Mouse (Mus musculus) forebrain, embryonic 13.5 days (tissue): ENCODE data around the gene Gpr137. TPM values are rescaled to one million over a fixed set of nuclear protein-coding genes. Genes with fewer than 3 reads are reported as not detected.

ENCODE experiments used
- ATAC-seq: fragments of 200-750 bp; cut with Nextera tagmentation; 2 replicates; pipeline ENCODE4 v1.8.0; 2017
- H3K27ac ChIP-seq: fragments of 300-500 bp; sonication (generic); 2 replicates; pipeline ENCODE4 v1.5.1; 2015; ENCODE audit warnings: inconsistent platforms, mild to moderate bottlenecking, moderate library complexity
- H3K27me3 ChIP-seq: fragments of 300-500 bp; sonication (generic); 2 replicates; pipeline ENCODE4 v1.6.1; 2015; ENCODE audit warnings: mild to moderate bottlenecking, inconsistent platforms
- H3K36me3 ChIP-seq: fragments of 300-500 bp; sonication (generic); 2 replicates; pipeline ENCODE4 v1.6.1; 2015; ENCODE audit warnings: mild to moderate bottlenecking, inconsistent platforms; ENCODE audit not compliant: poor library complexity, severe bottlenecking
- H3K4me1 ChIP-seq: fragments of 300-500 bp; sonication (generic); 2 replicates; pipeline ENCODE4 v1.6.1; 2015; ENCODE audit warnings: inconsistent platforms
- H3K4me2 ChIP-seq: fragments of 300-500 bp; sonication (generic); 2 replicates; pipeline ENCODE4 v1.6.1; 2015; ENCODE audit warnings: inconsistent platforms, mild to moderate bottlenecking, moderate library complexity
- H3K4me3 ChIP-seq: fragments of 300-500 bp; sonication (generic); 2 replicates; pipeline ENCODE4 v1.5.1; 2015; ENCODE audit warnings: mild to moderate bottlenecking, inconsistent platforms
- H3K9ac ChIP-seq: fragments of 300-500 bp; sonication (generic); 2 replicates; pipeline ENCODE4 v1.6.1; 2015; ENCODE audit warnings: mild to moderate bottlenecking, inconsistent platforms
- H3K9me3 ChIP-seq: fragments of 300-500 bp; sonication (generic); replicated peaks from 2 replicates; pipeline ENCODE4 v1.6.1; 2016; ENCODE audit warnings: inconsistent platforms
- WGBS: fragments of 180-500 bp; shearing (Covaris S2); methylation state at CpG from one replicate; pipeline ENCODE4 v1.1.7; 2015; 5-methylcytosine and 5-hydroxymethylcytosine counted together
- polyA plus RNA-seq: library from polyadenylated mRNA; unstranded; fragments of >200 nt; fragmentation: Nextera tagmentation; extraction: Ambion mirVana; gene quantifications from 2 replicates; pipeline ENCODE4 v1.2.1, GENCODE M21; 2015

Gene Gpr137
- polyA plus RNA-seq, 1 experiment from 2014 or later = 32.4 TPM

DNA sequence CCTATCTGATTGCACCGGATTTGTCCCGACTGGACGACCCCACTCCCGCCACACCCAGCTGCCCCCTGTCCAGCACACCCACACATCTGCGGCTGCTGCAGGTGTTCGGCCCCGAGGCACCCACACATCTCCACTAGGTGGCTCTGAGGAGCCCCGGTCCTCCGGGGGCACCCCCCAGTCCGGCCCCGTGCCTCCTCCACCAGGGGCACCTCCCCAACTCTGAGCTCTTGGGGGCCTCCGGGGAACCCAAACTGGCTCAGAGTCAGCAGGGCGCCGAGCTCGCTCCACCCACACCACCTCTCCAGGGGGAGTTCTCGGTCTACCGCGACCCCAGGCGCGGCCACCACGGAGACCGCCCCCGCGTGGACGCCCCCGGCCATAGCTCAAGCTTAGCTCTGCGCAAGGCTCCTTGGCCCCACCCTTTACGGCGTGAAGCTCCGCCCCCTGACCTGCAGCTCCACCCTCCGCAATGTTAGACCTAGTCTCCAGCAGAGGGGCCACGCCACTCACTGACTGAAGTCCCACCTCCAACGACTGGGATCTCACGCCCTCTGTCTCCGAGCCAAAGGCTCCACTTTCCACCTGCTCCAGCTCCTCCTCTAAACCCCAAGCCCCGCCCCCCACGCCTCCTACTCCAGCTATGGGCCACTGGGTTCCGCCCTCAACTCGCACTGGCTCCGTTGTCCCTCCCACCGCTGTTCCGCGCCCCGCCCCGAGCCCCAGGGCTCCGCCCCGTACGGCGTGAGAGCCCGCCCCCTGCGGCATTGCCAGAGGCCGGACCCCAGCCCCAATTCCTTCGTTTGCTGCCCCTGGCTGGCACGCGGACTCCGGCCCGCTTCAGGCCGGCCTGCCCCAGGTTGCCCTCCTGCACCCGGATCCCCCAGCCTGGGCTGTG, 37.5 kb upstream of the Gpr137 start:
- Histone ChIP-seq H3K27me3 (no peaks in the 10 kb centered on the region), H3K9ac (peak overlapping the region; percentile 73), H3K4me1 (peaks cover 43% of the 10 kb centered on the region), H3K9me3 (no peaks in the 10 kb centered on the region), H3K36me3 (peaks cover 34% of the 10 kb centered on the region), H3K4me3 (peak overlapping the region; percentile 52), H3K4me2 (peak overlapping the region; percentile 91), H3K27ac (peak overlapping the region; percentile 86)
- ATAC-seq = peak; percentile 85
- WGBS = under 1% methylated on average over 56 of the region's 59 CpGs

DNA sequence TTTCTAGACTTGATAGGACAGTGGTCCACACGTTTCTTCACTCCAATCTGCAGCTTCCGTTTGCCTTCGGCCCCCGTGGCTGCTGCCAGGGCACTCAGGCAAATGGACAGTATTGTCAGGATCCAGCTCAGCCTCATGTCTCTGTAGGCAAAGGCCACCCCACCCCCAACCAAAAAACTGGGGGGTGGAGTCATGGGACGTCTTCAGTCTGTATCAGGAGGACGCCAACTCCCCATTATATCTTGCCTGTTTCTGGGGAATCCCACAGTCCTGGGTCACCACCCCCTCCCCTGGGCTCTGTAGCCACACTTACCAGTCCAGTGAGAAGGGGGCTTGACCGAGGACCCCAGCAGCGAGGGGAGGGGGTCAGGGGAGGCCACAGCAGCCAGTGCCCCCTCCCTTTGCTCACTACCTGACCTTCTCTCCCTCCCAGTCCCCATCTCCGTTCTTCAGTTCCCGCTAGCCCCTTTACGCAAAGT, 36.8 kb upstream of the Gpr137 start:
- Histone ChIP-seq H3K4me2 (peak overlapping the region; percentile 91), H3K9me3 (no peaks in the 10 kb centered on the region), H3K36me3 (peaks cover 32% of the 10 kb centered on the region), H3K9ac (peak overlapping the region; percentile 73), H3K4me1 (peaks cover 44% of the 10 kb centered on the region), H3K27ac (peak overlapping the region; percentile 86), H3K4me3 (peak overlapping the region; percentile 52), H3K27me3 (no peaks in the 10 kb centered on the region)
- no peak for ATAC-seq
- 10% methylated on average over 11 of the region's 11 CpGs for WGBS

DNA sequence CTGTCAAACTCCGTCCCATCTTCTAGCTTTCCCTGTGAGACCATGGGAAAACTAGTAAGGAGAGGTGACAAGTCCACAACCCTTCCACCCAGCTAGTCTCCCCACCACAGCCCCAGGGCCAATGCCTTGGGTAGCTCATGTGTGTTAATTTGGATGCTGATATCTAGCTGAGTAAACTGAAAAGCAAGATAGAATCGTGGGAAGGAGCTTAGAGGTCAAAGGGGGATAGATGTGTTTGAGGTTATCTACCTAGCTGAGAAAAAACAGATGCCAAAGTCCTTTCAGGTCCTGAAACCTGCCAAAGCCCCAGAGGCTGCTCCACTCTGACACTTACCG, 36.3 kb upstream of the Gpr137 start:
- Histone ChIP-seq H3K27ac (peak overlapping the region; percentile 86), H3K4me3 (peak overlapping the region; percentile 52), H3K4me2 (peak overlapping the region; percentile 91), H3K9me3 (no peaks in the 10 kb centered on the region), H3K36me3 (peaks cover 32% of the 10 kb centered on the region), H3K9ac (peak overlapping the region; percentile 73; the same call in 1 of the 2 replicates), H3K4me1 (peaks cover 48% of the 10 kb centered on the region), H3K27me3 (no peaks in the 10 kb centered on the region)
- no peak for ATAC-seq
- 54% methylated on average over 3 of the region's 3 CpGs for WGBS

DNA sequence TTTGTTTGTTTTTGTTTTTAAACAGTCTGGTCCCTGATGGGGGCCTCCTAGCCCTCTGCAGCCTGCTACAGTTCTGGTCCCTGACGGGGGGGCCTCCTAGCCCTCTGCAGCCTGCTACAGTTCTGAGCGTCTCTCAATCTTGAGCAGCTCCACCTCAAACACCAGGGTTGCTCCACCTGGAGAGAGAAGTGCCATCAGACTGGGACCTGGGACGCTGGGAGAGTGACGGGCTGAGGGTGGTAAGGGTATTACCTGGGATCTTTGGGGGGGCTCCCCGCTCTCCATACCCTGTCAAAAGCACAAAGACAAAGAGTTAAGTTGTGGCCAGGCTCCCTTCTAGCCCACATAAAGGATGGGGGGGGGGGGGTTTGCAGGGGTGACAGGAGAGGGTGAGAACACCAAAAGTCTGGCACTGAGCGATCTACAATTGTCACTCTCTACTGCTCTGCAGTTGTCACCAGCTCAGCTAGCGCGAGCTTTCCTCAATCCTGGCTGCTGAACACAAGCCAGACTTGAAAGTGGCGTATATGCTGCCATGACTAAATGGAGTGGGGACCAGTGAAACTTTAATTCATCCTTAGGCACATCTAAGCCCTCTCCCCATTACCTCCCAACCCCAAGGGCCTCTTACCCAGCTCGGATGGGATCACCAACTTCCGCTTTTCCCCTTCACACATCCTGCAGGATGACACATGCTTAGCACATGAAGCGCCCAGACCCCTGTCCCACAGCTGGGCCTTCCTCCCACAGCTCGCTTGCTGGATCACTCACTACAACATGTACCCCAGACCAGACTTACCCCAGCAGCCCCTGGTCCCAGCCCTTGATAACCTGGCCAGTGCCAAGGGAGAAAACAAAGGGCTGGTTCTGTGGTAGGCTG, 35.7 kb upstream of the Gpr137 start:
- H3K4me3 ChIP-seq = peak overlapping the region; percentile 52

DNA sequence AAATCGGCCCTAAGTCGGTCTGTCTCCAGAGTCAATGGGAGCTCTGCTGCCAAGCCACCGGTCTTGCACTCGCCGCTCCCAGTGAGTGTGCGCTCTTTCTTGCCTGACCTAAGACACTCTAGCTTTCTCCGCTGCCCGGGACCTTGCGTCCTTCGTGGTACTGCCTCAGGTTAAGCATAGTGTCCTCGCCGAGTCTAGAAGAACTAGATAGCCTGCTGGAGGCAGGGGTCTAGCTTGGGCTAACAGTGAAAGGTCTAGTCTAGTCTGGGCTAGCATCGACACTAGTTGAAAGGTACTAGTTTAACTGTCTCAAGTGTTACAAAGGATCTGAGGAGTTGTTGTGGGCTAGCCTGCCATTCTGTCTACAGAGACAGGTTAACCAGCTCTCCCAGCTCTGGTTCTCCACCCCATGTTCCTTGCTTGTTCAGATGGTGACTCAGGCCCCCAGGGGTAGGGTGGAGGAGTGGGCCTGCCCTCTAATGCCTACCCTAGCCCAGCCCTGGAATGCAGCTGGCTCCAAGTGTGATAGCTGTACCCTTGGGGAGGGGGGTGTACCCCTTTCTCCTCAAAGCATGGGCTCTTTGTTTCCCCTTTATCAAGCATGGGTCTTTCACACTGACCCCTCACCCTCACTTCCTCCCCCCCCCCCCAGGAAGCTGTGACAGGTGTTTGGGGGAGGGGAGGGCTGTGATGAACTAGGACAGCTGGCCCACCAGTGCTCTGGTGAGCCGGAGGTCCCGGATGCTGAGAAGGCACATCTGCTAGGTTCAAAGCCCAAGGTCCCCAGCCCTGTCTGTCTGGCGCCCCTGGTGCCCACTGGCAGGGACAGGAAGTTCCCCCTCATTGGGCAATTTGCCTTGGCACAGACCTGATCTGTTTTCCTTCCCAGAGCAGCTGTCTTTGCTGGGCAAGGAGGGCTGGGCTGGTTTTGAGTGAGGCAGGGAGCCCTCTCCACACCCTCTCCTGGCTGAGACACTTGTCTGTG, 33.5 kb upstream of the Gpr137 start, which contains the start of gene Plcb3:
TSS of gene Plcb3 (minus strand) at position 934 of the 985 bp plus-strand sequence.
- Histone ChIP-seq H3K9me3 (no peaks in the 10 kb centered on the region), H3K4me1 (peaks cover 44% of the 10 kb centered on the region), H3K36me3 (peaks cover 23% of the 10 kb centered on the region), H3K27me3 (peaks cover 14% of the 10 kb centered on the region), H3K27ac (peak within 1 kb of the TSS; percentile 96), H3K9ac (peak within 1 kb of the TSS; percentile 88), H3K4me3 (peak within 1 kb of the TSS; percentile 89), H3K4me2 (peak within 1 kb of the TSS; percentile 91)
- peak; percentile 5; the same call in 1 of the 2 replicates for ATAC-seq
- 0% methylated on average over 16 of the region's 16 CpGs for WGBS

More for the DNA sequence above, 35.7 kb upstream of the Gpr137 start:
- Histone ChIP-seq H3K27ac (peak overlapping the region; percentile 86), H3K9ac (peak overlapping the region; percentile 73), H3K4me1 (peaks cover 48% of the 10 kb centered on the region), H3K27me3 (no peaks in the 10 kb centered on the region), H3K9me3 (no peaks in the 10 kb centered on the region), H3K4me2 (peak overlapping the region; percentile 91), H3K36me3 (peaks cover 32% of the 10 kb centered on the region)
- 88% methylated on average over 13 of the region's 13 CpGs for WGBS
- ATAC-seq = no peak

DNA sequence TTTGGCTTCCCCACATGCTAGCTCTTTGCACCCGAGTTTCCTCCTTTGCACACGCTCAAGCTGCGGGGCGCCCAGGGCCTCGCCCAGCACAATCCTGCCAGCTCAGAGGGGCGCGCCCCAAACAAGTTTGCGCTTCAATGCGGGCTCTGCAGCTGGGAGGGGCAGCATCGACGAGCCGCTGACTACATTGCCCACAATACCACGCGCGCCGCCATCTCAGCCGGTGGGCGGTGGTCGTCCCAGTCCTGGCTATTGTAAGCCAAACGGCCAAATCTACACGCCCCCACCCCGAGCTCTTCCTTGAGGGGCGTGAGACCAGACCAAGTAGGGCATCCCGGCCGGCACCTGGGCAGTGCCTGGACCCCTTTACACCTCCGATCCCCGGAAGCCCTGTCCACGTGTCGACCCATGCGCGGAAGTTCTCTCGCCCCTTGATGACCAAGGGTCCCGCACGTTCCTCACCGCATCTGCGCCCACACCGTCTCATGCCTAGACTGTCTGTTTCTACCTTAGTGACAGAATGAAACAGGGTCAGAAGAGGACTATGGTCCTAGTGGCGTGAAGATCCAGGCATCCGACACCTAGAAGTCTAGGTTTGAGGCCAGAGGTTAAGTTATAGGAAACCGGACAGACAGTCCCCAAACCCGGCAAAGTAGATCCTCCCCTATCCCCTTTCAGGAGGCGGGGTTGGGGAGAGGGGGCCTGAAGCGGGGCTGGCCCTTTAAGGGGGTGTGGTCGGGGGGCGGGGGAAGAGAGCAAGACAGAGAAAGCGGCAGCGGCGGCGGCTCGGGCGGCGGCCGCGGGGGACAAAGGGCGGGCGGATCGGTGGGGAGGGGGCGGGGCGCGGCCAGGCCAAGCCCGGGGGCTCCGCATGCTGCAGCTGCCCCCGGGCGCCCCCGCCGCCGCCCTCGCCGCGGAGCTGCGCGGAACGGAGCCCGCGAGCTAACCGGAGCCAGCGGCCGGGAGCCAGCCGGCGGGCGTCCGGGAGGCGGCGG, 32.2 kb upstream of the Gpr137 start, which contains the start of gene Ppp1r14b:
TSS of gene Ppp1r14b (plus strand) at position 758 of the 995 bp plus-strand sequence.
- H3K9ac ChIP-seq = peak within 1 kb of the TSS; percentile 88

DNA sequence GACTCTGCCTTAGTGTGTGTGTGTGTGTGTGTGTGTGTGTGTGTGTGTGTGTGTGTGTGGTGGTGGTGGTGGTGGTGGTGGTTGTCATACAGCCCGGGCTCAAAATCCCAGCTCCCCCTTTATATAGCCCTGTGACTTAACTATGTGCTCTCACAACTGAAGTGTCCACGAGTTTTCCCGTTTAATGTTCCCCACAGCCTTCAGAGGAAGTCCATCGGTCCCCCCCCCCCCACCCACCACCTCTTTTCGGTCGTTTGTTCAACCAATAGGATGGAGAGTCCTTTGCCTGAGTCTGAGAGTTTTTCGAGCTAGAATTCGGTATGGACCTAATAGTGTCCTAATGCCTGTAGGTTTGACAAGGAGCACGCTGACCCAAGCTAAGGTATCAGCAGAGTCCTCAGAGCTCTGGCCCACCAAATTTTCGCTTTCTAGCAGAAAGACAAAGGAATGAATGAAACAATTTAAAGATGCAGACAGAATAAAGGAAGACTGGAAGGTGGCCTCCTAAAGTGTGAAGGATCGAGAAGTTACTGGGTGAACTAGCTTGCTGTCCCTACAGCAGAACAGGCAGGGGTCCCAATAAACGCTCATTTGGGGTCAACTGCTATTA, 31.4 kb upstream of the Gpr137 start:
- Histone ChIP-seq H3K27me3 (peaks cover 35% of the 10 kb centered on the region), H3K9ac (peak overlapping the region; percentile 88; the same call in 1 of the 2 replicates), H3K9me3 (no peaks in the 10 kb centered on the region), H3K36me3 (peaks cover 21% of the 10 kb centered on the region), H3K4me1 (peaks cover 52% of the 10 kb centered on the region), H3K4me3 (peak overlapping the region; percentile 89), H3K27ac (no peak overlapping the region), H3K4me2 (peak overlapping the region; percentile 91)
- 33% methylated on average over 12 of the region's 12 CpGs for WGBS
- no peak for ATAC-seq

More for the DNA sequence above, 32.2 kb upstream of the Gpr137 start, which contains the start of gene Ppp1r14b:
- Histone ChIP-seq H3K4me1 (peaks cover 54% of the 10 kb centered on the region), H3K4me2 (peak within 1 kb of the TSS; percentile 91), H3K9me3 (no peaks in the 10 kb centered on the region), H3K27ac (peak within 1 kb of the TSS; percentile 96), H3K27me3 (peaks cover 26% of the 10 kb centered on the region), H3K4me3 (peak within 1 kb of the TSS; percentile 89), H3K36me3 (peaks cover 23% of the 10 kb centered on the region)
- under 1% methylated on average over 51 of the region's 84 CpGs for WGBS
- peak; percentile 67 for ATAC-seq

DNA sequence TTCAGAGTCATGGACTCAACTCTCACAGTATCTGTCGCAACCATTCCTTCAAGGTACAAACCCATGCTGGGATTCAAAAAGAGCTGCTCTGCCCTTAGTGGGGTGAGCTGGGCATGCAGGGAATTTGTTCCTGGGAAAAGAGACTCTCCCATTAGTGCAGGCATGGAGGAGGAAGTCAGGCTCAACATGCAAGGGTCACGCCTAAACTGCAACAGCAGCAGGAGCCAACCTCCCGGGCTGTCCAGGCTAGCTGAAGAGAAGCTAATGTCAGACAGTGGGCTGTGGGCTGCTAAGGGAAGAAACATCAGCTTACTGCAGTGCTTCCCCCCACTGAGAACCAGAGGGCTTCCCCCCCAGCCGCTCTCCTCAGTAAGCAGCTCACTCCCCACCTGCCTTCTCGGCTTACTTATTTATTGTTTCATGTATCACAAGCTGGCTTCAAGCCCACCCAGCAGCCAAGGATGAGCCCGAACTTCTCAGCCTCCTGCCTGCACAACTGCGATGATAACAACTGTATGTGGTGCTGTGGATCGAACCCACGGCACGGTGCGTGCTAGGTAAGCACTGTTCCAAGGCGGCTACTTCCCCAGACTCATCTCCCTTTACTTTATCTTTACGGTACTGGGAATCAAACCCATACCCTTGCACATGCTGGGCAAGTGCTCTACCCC, 30.1 kb upstream of the Gpr137 start:
- no peak overlapping the region for H3K27ac ChIP-seq
- H3K4me2 ChIP-seq = no peak overlapping the region
- H3K9ac ChIP-seq = no peak overlapping the region
- 85% methylated on average over 13 of the region's 13 CpGs for WGBS
- no peaks in the 10 kb centered on the region for H3K9me3 ChIP-seq
- H3K36me3 ChIP-seq = peaks cover 8% of the 10 kb centered on the region
- no peak for ATAC-seq
- H3K27me3 ChIP-seq = peaks cover 45% of the 10 kb centered on the region
- peaks cover 42% of the 10 kb centered on the region for H3K4me1 ChIP-seq
- H3K4me3 ChIP-seq = no peak overlapping the region

DNA sequence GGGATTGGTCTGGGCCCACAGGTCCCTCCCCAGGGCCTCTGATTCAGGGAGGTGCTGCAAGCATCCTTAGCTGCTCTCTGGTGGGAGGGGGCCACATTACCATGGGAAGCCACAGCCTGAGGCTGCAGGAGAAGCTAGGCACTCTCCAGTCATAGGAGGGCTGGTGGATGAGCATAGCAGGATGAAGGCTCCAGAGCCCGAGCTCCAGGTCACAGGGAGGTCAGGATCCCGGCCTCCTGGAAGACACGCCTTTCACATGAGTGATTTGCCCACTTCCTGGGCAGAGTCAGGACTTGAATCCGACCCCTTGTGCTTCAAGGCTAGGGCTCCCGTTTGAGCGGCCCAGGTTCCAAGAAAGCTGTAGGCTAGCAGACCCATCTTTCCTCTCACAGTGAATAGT, 29.4 kb upstream of the Gpr137 start:
- H3K4me2 ChIP-seq = no peak overlapping the region
- H3K27ac ChIP-seq = no peak overlapping the region
- ATAC-seq = no peak
- peaks cover 45% of the 10 kb centered on the region for H3K27me3 ChIP-seq
- H3K4me1 ChIP-seq = peaks cover 35% of the 10 kb centered on the region
- no peaks in the 10 kb centered on the region for H3K9me3 ChIP-seq
- peaks cover 2% of the 10 kb centered on the region for H3K36me3 ChIP-seq
- H3K4me3 ChIP-seq = no peak overlapping the region
- no peak overlapping the region for H3K9ac ChIP-seq
- 47% methylated on average over 6 of the region's 6 CpGs for whole genome bisulfite sequencing
